Mouse (Mus musculus): ENCODE measurements at regions not wholly inside any gene's neighbourhood (a gene's known extent, or its start where the extent isn't known, plus 50 kb on each side); places are given as distances from the start of the nearest gene placed in this dataset.
"Not testable (repeated sequence)": the region's sequence is repeated elsewhere in the genome, so short reads cannot be mapped to it uniquely, and the experiment has no call there.

- intact Hi-C loops (cut with DNase I), result no loop called here
- no peak for DNase-seq (ENCODE audit: extremely low spot score in 1 of 2, low spot score in 2 of 2)
Observed at GRCm38 (mm10) chr17:55036142-55036541, 409.0 kb upstream of the St6gal2 start.

DNA sequence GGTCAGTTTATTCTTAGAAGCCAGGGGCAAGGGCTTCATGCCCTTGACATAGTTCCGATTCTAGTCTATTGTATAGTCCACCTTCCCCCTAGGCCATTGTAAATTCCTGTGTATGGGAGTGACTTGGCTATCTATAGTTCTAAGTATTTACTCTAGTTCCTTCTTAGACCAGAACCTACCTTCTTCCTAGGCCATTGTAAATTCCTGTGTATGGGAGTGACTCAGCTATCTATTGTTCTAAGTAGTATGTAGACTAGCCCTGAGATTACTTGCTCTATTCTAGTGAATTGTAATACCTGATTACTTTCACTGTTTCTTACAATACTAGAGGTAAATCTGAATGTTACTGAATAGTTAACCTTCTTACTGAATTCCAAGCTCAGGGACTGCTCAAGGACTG lies 405.0 kb upstream of the St6gal2 start:
- intact Hi-C loops (cut with DNase I); DNase-seq (ENCODE audit: extremely low spot score in 1 of 2, low spot score in 2 of 2): not testable (repeated sequence)

- intact Hi-C loops (cut with DNase I), result no loop called here
- DNase-seq (ENCODE audit: extremely low spot score in 1 of 2, low spot score in 2 of 2), result no peak
Observed at GRCm38 (mm10) chr17:55068420-55068819, 376.8 kb upstream of the St6gal2 start.

DNA sequence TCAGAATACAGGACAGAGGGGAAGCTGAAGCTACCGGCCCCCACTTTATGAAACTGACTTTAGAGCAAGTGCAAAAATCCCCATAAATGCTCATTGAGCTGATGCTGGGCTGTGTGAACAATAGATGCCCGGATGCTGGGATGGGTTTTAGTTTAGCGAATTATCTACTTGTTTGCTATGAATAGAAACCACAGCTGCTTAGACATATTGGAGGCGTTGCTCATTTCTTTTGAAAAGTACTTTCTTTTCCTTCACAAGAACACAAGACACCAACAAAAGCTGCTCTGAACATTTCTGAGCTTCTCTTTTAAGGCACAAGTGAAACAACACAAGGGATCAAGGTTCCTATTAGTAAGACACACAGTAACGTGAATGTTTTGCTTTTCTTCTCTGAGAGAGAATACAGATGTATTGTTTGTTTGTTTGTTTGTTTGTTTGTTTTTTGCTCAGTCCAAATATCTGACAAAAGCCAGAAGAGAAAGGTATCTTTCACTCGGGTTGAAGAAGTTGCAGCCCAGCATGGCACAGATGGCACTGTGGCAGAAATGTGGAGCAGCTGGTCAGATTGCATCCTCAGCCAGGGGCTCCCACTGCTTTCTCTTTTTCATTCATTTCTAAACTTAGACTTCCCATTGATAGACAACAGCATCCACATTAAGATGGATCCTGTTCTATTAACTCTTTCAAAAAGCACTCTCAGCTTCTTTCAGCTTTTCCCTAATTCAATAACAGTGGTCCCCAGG lies 361.7 kb upstream of the St6gal2 start:
- DNase-seq (ENCODE audit: extremely low spot score in 1 of 2, low spot score in 2 of 2), result peak; percentile 17 to 21
- intact Hi-C loops (cut with DNase I), result loop anchor here (5.0 kb wide), 1 partner anchor 731 kb away; no protein-coding TSS in a partner anchor

- intact Hi-C loops (cut with DNase I), result no loop called here
Observed at GRCm38 (mm10) chr17:55090661-55091252, 354.4 kb upstream of the St6gal2 start.

DNA sequence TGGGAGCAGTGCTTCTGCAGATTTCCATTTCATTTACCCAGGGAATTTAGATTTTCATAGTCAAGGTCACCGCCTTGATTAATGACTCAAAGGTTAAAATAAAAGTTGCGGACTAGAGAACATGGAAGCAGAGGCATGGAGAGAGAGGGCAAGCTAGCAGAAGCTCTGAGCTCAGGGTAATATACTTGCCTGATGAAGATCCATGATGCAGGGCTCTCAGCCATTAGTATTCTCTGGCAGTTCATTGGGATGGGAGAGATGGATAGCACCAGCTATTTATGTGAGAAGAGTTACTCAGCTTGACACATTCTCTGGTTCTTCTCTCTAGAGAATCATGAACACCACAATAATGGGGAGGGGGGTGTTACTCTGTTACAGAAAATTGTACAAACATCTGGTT lies 341.7 kb upstream of the St6gal2 start:
- intact Hi-C loops (cut with DNase I), result no loop called here

More at GRCm38 (mm10) chr17:55090661-55091252, 354.4 kb upstream of the St6gal2 start:
- no peak for DNase-seq (ENCODE audit: extremely low spot score in 1 of 2, low spot score in 2 of 2)

GRCm38 (mm10) chr17:55124846-55125245 lies 320.3 kb upstream of the St6gal2 start:
- DNase-seq (ENCODE audit: extremely low spot score in 1 of 2, low spot score in 2 of 2), result no peak
- intact Hi-C loops (cut with DNase I), result no loop called here

More for the DNA sequence above, 341.7 kb upstream of the St6gal2 start:
- no peak for DNase-seq (ENCODE audit: extremely low spot score in 1 of 2, low spot score in 2 of 2)

DNA sequence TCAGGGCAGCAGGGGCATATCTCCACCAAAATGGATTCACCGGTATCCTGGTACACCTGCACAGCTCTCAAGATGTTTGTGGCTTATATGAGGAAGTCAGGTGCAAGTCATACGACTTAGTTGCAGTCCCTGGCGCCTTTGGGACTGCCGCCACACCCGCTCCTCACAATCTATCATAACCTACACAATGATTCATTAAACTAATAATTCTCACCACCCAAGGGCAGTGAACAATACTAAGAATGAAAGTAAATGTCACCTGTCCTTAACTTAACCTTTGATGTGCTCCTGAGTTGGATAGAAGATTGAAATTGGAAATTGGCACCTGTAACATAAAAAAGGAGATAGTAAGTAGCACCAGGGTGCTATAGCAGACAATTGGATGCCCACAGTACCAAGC lies 315.1 kb upstream of the St6gal2 start:
- intact Hi-C loops (cut with DNase I); DNase-seq (ENCODE audit: extremely low spot score in 1 of 2, low spot score in 2 of 2): not testable (repeated sequence)

Measured in left cerebral cortex, postnatal 10 days (tissue).